Mouse (Mus musculus): Measurements from ENCODE around the gene Calm2.

Gene Calm2

DNA sequence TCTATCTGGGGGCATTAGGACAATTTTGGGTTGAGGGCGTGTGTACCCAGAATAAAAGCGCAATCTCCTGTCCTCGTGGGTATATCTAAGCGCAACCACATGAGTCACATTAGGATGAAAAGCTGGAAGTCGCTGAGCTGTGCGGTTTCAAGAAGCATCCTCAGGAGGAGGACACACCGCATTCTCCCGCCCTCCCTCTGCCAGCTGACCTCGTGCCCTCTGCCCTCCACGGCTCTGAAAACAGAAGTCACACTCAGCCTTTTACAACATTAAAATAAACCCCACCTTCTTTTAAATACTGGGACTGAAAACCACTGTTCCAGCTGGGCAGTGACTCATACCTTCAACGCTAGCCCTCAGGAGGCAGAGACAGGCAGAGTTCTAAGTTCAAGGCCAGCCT is 49.6 kb downstream of the Calm2 start:
- DNase-seq (ENCODE audit: low spot score): no peak

GRCm38 (mm10) chr17:87391242-87391641 is 55.5 kb downstream of the Calm2 start:
- DNase-seq (ENCODE audit: low spot score): no peak

DNA sequence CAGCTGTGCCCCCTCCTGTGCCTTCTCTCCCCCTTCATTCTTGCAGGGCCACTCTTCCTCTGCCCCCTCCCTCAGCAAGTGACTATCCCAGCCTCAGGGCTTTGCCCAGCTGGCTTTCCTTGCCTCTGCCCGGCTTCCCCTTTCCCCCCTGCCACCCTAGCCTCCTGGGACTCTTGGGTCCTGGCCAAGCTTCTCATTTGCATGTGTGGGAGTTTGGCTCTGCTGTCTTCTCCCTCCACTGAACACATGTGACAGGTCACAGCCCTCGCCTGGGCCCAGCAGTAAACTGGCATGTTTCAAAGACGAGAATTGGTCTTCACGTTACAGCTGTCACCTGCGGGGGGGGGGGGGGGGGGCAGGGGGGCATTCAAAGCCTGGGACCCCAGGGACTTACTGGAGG is 59.7 kb downstream of the Calm2 start:
- DNase-seq (ENCODE audit: low spot score): no peak

DNA sequence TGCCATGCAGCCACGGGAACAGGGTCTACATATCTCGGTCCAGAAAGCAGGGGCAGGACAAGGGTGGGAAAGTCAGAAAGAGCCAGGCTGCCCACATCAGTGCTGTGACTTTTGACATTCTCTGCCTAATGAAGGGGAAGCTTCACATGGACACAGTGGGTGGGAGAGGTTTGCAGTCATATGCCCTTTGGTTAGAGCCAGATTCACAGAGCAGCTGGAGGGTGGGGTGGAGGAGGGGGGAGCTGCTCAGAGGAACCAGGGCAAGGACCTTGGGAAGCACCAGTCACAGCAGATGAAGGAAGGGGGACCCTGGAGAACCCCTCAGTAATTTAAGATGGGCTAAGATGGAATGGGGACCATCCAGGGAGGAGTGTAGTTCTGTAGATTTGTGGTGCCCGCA is 60.9 kb downstream of the Calm2 start:
- DNase-seq (ENCODE audit: low spot score): no peak

Data from urinary bladder, postnatal 10 days (tissue).